Mouse (Mus musculus): ENCODE data around the gene Smoc2. TPM values are rescaled to one million over a fixed set of nuclear protein-coding genes. Genes with fewer than 3 reads are reported as not detected.

Smoc2 gene
- total and polyA plus RNA-seq, 3 experiments: not detected

DNA sequence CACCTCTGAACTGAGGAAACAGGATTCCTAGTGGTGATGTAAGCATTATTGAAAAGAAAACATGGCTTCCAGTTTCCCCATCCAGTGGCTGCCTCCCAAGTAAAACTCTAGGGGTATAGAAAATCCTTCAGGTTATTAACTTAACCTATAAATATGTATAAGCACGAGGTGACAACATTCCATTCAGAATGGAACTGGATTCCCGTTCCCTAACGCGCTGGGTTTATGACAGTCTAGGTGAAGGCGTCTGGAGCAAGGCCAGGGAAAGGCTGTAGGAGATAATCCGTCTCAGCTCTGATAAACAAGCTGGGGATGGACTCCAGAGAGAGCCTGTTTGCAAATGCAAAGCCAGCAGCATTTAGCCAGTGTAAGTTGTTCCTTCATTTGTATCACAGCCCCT lies 108.0 kb downstream of the Smoc2 start:
- H3K4me3 ChIP-seq (ENCODE audit: control insufficient read depth in 1 of 2, insufficient read depth in 1 of 2, low read depth in 2 of 2, low read length in 2 of 2): no peak overlapping the region
- no peak for DNase-seq (ENCODE audit: low read depth, low spot score)
- no peaks in the 10 kb centered on the region for H3K36me3 ChIP-seq (ENCODE audit: control insufficient read depth in 1 of 2, insufficient read depth in 2 of 2, low read length in 2 of 2)
- TF ChIP-seq MXI1 (IDR thresholded peaks at IDR 0.05; ENCODE audit: low read depth, low read length): no peak
- TF ChIP-seq POLR2AphosphoS5 (IDR thresholded peaks at IDR 0.05; ENCODE audit: borderline replicate concordance, low read depth, low read length): no peak
- TF ChIP-seq ZKSCAN1 (IDR thresholded peaks at IDR 0.05; ENCODE audit: low read depth, low read length): no peak
- no peak for TF ChIP-seq MEF2A (IDR thresholded peaks at IDR 0.05; ENCODE audit: extremely low read depth, insufficient replicate concordance, low read depth, low read length, poor library complexity, severe bottlenecking)
- TF ChIP-seq TCF12 (IDR thresholded peaks at IDR 0.05; ENCODE audit: low read depth, low read length): no peak
- no peak for TF ChIP-seq NRF1 (IDR thresholded peaks at IDR 0.05; ENCODE audit: insufficient read depth, low read depth, low read length, poor library complexity, severe bottlenecking)
- no peak for TF ChIP-seq GABPA (IDR thresholded peaks at IDR 0.05; ENCODE audit: low read depth, low read length)
- TF ChIP-seq NELFE (IDR thresholded peaks at IDR 0.05; ENCODE audit: low read depth, low read length): no peak
- no peak for TF ChIP-seq MYC (IDR thresholded peaks at IDR 0.05; ENCODE audit: low read depth, low read length)
- no peaks in the 10 kb centered on the region for H3K79me2 ChIP-seq (ENCODE audit: control insufficient read depth, insufficient read depth, low read length, poor library complexity)
- H3K27ac ChIP-seq (ENCODE audit: control insufficient read depth, low read depth, low read length): no peak overlapping the region
- no peaks in the 10 kb centered on the region for H3K27me3 ChIP-seq (ENCODE audit: control insufficient read depth in 1 of 2, insufficient read depth in 2 of 2, low read length in 2 of 2)
- no peak overlapping the region for H3K9ac ChIP-seq (ENCODE audit: control insufficient read depth, low read depth, low read length, poor library complexity, severe bottlenecking)
- no peaks in the 10 kb centered on the region for H3K9me3 ChIP-seq (replicated peaks; ENCODE audit: insufficient read depth, low read length)
- no peaks in the 10 kb centered on the region for H3K4me1 ChIP-seq (ENCODE audit: control insufficient read depth in 1 of 2, insufficient read depth in 2 of 2, low read length in 2 of 2)

- Histone ChIP-seq H3K9me3 (replicated peaks; ENCODE audit: insufficient read depth, low read length) (no peaks in the 10 kb centered on the region), H3K27me3 (ENCODE audit: control insufficient read depth in 1 of 2, insufficient read depth in 2 of 2, low read length in 2 of 2) (no peaks in the 10 kb centered on the region), H3K79me2 (ENCODE audit: control insufficient read depth, insufficient read depth, low read length, poor library complexity) (no peaks in the 10 kb centered on the region), H3K27ac (ENCODE audit: control insufficient read depth, low read depth, low read length) (no peak overlapping the region), H3K4me1 (ENCODE audit: control insufficient read depth in 1 of 2, insufficient read depth in 2 of 2, low read length in 2 of 2) (no peaks in the 10 kb centered on the region), H3K4me3 (ENCODE audit: control insufficient read depth in 1 of 2, insufficient read depth in 1 of 2, low read depth in 2 of 2, low read length in 2 of 2) (no peak overlapping the region), H3K9ac (ENCODE audit: control insufficient read depth, low read depth, low read length, poor library complexity, severe bottlenecking) (no peak overlapping the region), H3K36me3 (ENCODE audit: control insufficient read depth in 1 of 2, insufficient read depth in 2 of 2, low read length in 2 of 2) (no peaks in the 10 kb centered on the region)
- no peak for DNase-seq (ENCODE audit: low read depth, low spot score)
- TF ChIP-seq ZMIZ1 (IDR thresholded peaks at IDR 0.05; ENCODE audit: low read depth, low read length): no peak
- no peak for TF ChIP-seq MXI1 (IDR thresholded peaks at IDR 0.05; ENCODE audit: low read depth, low read length)
- TF ChIP-seq RAD21 (IDR thresholded peaks at IDR 0.05; ENCODE audit: low read depth, low read length): no peak
- TF ChIP-seq MYB (IDR thresholded peaks at IDR 0.05; ENCODE audit: low read depth, low read length): no peak
- no peak for TF ChIP-seq MAFK (IDR thresholded peaks at IDR 0.05; ENCODE audit: borderline replicate concordance, low read depth, low read length)
- TF ChIP-seq USF1 (IDR thresholded peaks at IDR 0.05; ENCODE audit: low read depth, low read length): no peak
- no peak for TF ChIP-seq EP300 (IDR thresholded peaks at IDR 0.05; ENCODE audit: low read depth in 1 of 2, low read length in 2 of 2)
- TF ChIP-seq BHLHE40 (IDR thresholded peaks at IDR 0.05; ENCODE audit: borderline replicate concordance, low read depth, low read length): no peak
- TF ChIP-seq NRF1 (IDR thresholded peaks at IDR 0.05; ENCODE audit: insufficient read depth, low read depth, low read length, poor library complexity, severe bottlenecking): no peak
Observed at GRCm38 (mm10) chr17:14392443-14392842, 113.1 kb downstream of the Smoc2 start.

Data from MEL (cell line).